Mouse (Mus musculus) frontal cortex, postnatal 36 days (tissue): ENCODE measurements at regions not wholly inside any gene's neighbourhood (a gene's known extent, or its start where the extent isn't known, plus 50 kb on each side); places are given as distances from the start of the nearest gene placed in this dataset.
"Not testable (repeated sequence)": the region's sequence is repeated elsewhere in the genome, so short reads cannot be mapped to it uniquely, and the experiment has no call there.

Experiments used
- DNase-seq, 2 experiments: peaks; one replicate each; pipeline ENCODE4 v3.0.0; 2022; ENCODE audit warnings: low spot score in 2 of 2

- peak in 1 of 2 experiments; percentile 5 for DNase-seq
These were observed 368.1 kb downstream of the Gm8797 start for GRCm38 (mm10) chr3:6118721-6119120.

GRCm38 (mm10) chr3:6135754-6136153 lies 385.1 kb downstream of the Gm8797 start:
- DNase-seq = not testable (repeated sequence)

GRCm38 (mm10) chr3:6137374-6137773 lies 386.8 kb downstream of the Gm8797 start:
- DNase-seq = no peak

- no peak for DNase-seq
These were observed 423.2 kb downstream of the Gm8797 start for GRCm38 (mm10) chr3:6173775-6174174.

- DNase-seq = no peak
These were observed 431.9 kb downstream of the Gm8797 start for GRCm38 (mm10) chr3:6182533-6182932.

GRCm38 (mm10) chr3:6183400-6183799 lies 432.8 kb downstream of the Gm8797 start:
- DNase-seq = no peak

GRCm38 (mm10) chr3:6204656-6205055 lies 415.6 kb downstream of the 1700008P02Rik start:
- no peak for DNase-seq

- DNase-seq = no peak
These were observed 391.6 kb downstream of the 1700008P02Rik start for GRCm38 (mm10) chr3:6228685-6229084.
